Mouse (Mus musculus) lung, postnatal 0 days (tissue): Measurements from ENCODE around the gene Cpsf3.

Source experiments
- CTCF ChIP-seq: IDR thresholded peaks from 2 replicates; pipeline ENCODE4 v1.5.1; 2016; ENCODE audit warnings: antibody characterized with exemption, mild to moderate bottlenecking
- EP300 ChIP-seq: IDR thresholded peaks from 2 replicates; pipeline ENCODE4 v1.6.1; 2016; ENCODE audit warnings: antibody characterized with exemption, mild to moderate bottlenecking, control low read depth

- no peak for TF ChIP-seq EP300
- no peak for TF ChIP-seq CTCF
Observed at GRCm38 (mm10) chr12:21266784-21267098, 18.4 kb upstream of the Cpsf3 start.
